In genomic region chr16:10578376-10578775, GRCm38 (mm10) we compare ENCODE assay signal across 23 mouse cellular contexts.
"Had no signal": no experiment of that assay in that cellular context is flagged by ENCODE, and none has a peak within 500 bp of the region (broad histone marks: within the 10 kb centered on the region; RNA-seq: fewer than 3 reads in every experiment).

No protein-coding gene starts in this region.

- DNase-seq: kidney, adult 2 months; kidney, postnatal 25 days; layer of hippocampus, adult 9-11 months; liver; retina, postnatal 1 day; right cerebral cortex, postnatal 25 days; spleen, adult 18-20 months; thymus, adult 18-20 months; thymus, postnatal 4 days had no signal

- H3K9me3 ChIP-seq: limb, embryonic 10.5 days; limb, embryonic 13.5 days; liver, embryonic 12.5 days; liver, embryonic 15.5 days; megakaryocyte, embryonic 14.5 days; midbrain, embryonic 10.5 days; midbrain, embryonic 13.5 days; neural tube, embryonic 13.5 days; stomach, embryonic 15.5 days had no signal

- H3K9ac ChIP-seq: limb, embryonic 13.5 days; liver, embryonic 12.5 days; liver, embryonic 15.5 days; midbrain, embryonic 13.5 days; neural tube, embryonic 13.5 days; stomach, embryonic 15.5 days had no signal

- H3K27me3 ChIP-seq: liver, embryonic 12.5 days; liver, embryonic 15.5 days; megakaryocyte, embryonic 14.5 days; midbrain, embryonic 13.5 days; neural tube, embryonic 13.5 days; stomach, embryonic 15.5 days had no signal

- ATAC-seq: intestine, postnatal 0 days; liver, embryonic 12.5 days; midbrain, embryonic 13.5 days; midbrain, embryonic 16.5 days had no signal

- H3K4me1 ChIP-seq: liver, embryonic 12.5 days; midbrain, embryonic 10.5 days; midbrain, embryonic 13.5 days; neural tube, embryonic 13.5 days; stomach, embryonic 15.5 days had no signal

- H3K4me2 ChIP-seq: limb, embryonic 13.5 days; liver, embryonic 12.5 days; liver, embryonic 15.5 days; midbrain, embryonic 13.5 days; neural tube, embryonic 13.5 days; stomach, embryonic 15.5 days had no signal

- H3K27ac ChIP-seq: kidney, postnatal 0 days; layer of hippocampus, adult 2 months; limb, embryonic 13.5 days; liver, embryonic 12.5 days; liver, embryonic 15.5 days; midbrain, embryonic 10.5 days; midbrain, embryonic 13.5 days; neural tube, embryonic 13.5 days; stomach, embryonic 15.5 days had no signal

- H3K4me3 ChIP-seq: layer of hippocampus, adult 2 months; limb, embryonic 10.5 days; limb, embryonic 13.5 days; liver, embryonic 12.5 days; liver, embryonic 15.5 days; megakaryocyte, embryonic 14.5 days; midbrain, embryonic 10.5 days; midbrain, embryonic 13.5 days; myocyte; neural tube, embryonic 13.5 days; stomach, embryonic 15.5 days had no signal
